ENCODE assay signal across 9 mouse cellular contexts in the genomic region with DNA sequence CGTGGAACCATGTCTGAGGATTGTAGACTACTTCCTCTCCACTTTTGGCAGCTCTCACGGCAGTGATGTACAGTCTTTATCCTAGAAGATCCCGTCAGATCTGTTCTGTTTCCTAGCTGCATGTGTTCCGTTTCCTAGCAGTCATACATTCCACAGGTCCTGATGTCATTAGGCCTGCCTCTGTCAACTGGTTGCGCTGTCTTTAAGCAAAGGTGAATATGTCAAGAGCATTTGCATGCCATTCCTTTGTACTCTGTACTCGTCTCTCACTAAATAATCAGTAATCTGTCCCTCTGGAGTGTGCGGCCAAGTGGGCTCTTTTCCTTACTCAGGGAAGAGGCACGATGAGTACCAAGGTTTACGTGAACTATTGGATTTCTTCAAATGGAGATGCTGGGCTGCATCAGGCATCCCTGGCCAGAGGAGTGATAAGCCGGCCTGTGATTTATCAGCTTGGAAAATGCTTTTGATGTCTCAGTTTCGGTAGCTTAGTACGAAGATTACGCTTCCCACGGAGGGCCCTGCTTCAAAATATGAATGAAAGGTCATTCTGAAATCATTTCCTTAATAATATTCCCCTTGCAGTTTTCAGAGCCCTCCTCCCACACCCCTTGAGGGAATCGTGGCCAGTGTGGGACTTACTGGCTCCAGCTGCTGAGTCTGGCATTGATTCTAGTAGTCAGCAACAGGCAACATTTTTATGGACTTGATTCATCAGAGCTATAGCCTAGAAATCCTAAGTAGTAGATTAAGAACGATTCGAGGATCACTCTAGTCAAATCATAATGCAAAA. TPM values are rescaled to one million over a fixed set of nuclear protein-coding genes. Genes with fewer than 3 reads are reported as not detected.
DNase-seq lines count a peak whose midpoint lies in the region; ATAC-seq lines count a peak whose summit lies in the region.
"Had no signal": no experiment of that assay in that cellular context is flagged by ENCODE, and none has a peak within 500 bp of the region (broad histone marks: within the 10 kb centered on the region; RNA-seq: fewer than 3 reads in every experiment).

No protein-coding gene starts in this region.

- H3K36me3 ChIP-seq in forebrain, embryonic 11.5 days (ENCODE audit: control insufficient read depth, insufficient read depth, low read length), result no peaks in the 10 kb centered on the region
- H3K36me3 ChIP-seq in hindbrain, embryonic 14.5 days (replicated peaks; ENCODE audit: control insufficient read depth, insufficient read depth), result no peaks in the 10 kb centered on the region
- H3K36me3 ChIP-seq in midbrain, embryonic 11.5 days (ENCODE audit: control insufficient read depth, insufficient read depth, low read length), result no peaks in the 10 kb centered on the region

- H3K27ac ChIP-seq in forebrain, embryonic 11.5 days (ENCODE audit: low read depth, low read length), result no peak overlapping the region
- H3K27ac ChIP-seq in hindbrain, embryonic 14.5 days, result 0 out of 2 replicates have a peak overlapping the region, but pooled peaks have one; percentile 3
- no peak overlapping the region for H3K27ac ChIP-seq in midbrain, embryonic 11.5 days (ENCODE audit: low read depth, low read length)

- H3K4me1 ChIP-seq in forebrain, embryonic 11.5 days (replicated peaks; ENCODE audit: control insufficient read depth, insufficient read depth, low read length), result peaks cover 11% of the 10 kb centered on the region; the same call in 1 of the 2 replicates
- H3K4me1 ChIP-seq in hindbrain, embryonic 14.5 days (replicated peaks; ENCODE audit: control insufficient read depth, insufficient read depth, low read length), result peaks cover 33% of the 10 kb centered on the region
- H3K4me1 ChIP-seq in midbrain, embryonic 11.5 days (ENCODE audit: control insufficient read depth, insufficient read depth, low read length), result peaks cover 30% of the 10 kb centered on the region

- ATAC-seq in forebrain, embryonic 11.5 days (replicated peaks; ENCODE audit: low FRiP score), result no peak
- no peak for ATAC-seq in hindbrain, embryonic 14.5 days (ENCODE audit: low FRiP score)
- ATAC-seq in midbrain, embryonic 11.5 days (ENCODE audit: low FRiP score), result no peak

- no peaks in the 10 kb centered on the region for H3K9me3 ChIP-seq in forebrain, embryonic 11.5 days (ENCODE audit: control insufficient read depth, low read length)
- no peaks in the 10 kb centered on the region for H3K9me3 ChIP-seq in hindbrain, embryonic 14.5 days (ENCODE audit: control insufficient read depth, low read length)
- no peaks in the 10 kb centered on the region for H3K9me3 ChIP-seq in midbrain, embryonic 11.5 days (ENCODE audit: control insufficient read depth, low read length)

- H3K4me3 ChIP-seq in forebrain, embryonic 11.5 days (ENCODE audit: low read depth, low read length), result no peak overlapping the region
- H3K4me3 ChIP-seq in hindbrain, embryonic 14.5 days (replicated peaks; ENCODE audit: low read length), result peak overlapping the region; percentile 72
- peak overlapping the region; percentile 16 for H3K4me3 ChIP-seq in midbrain, embryonic 11.5 days (ENCODE audit: low read depth, low read length)

- H3K4me2 ChIP-seq in forebrain, embryonic 11.5 days (ENCODE audit: low read depth, low read length, severe bottlenecking), result 0 out of 2 replicates have a peak overlapping the region, but pooled peaks have one; percentile 21
- H3K4me2 ChIP-seq in hindbrain, embryonic 14.5 days (replicated peaks), result peak overlapping the region; percentile 80
- H3K4me2 ChIP-seq in midbrain, embryonic 11.5 days, result peak overlapping the region; percentile 38

- DNase-seq in gastrocnemius, postnatal 14 days, result peak; percentile 9
- no peak for DNase-seq in gastrocnemius, adult 8-10 months (ENCODE audit: low spot score in 2 of 2)
- DNase-seq in forebrain, embryonic 11.5 days (ENCODE audit: low spot score), result no peak
- peak; percentile 45 for DNase-seq in hindbrain, embryonic 14.5 days (ENCODE audit: low spot score)
- peak; percentile 93 for DNase-seq in midbrain, embryonic 11.5 days (ENCODE audit: low spot score, missing footprints)
- no peak for DNase-seq in testis, postnatal 14 days (ENCODE audit: low spot score)
- no peak for DNase-seq in left cerebral cortex, postnatal 36 days (ENCODE audit: low spot score in 2 of 2)
- DNase-seq in adrenal gland, adult 2 months, result no peak

- intact Hi-C loops in gastrocnemius, postnatal 14 days (cut with DNase I; ENCODE audit: low total_unique reads), result no loop called here
- intact Hi-C loops in left cerebral cortex, postnatal 36 days (cut with DNase I), result loop anchor here (5.0 to 10.0 kb wide), 6 partner anchors 58 to 1321 kb away; no protein-coding TSS in a partner anchor

- H3K9ac ChIP-seq in forebrain, embryonic 11.5 days (ENCODE audit: low read length), result no peak overlapping the region
- H3K9ac ChIP-seq in hindbrain, embryonic 14.5 days, result peak overlapping the region; percentile 58
- H3K9ac ChIP-seq in midbrain, embryonic 11.5 days (ENCODE audit: low read length), result no peak overlapping the region

- WGBS in forebrain, embryonic 11.5 days, result 49% methylated on average over 17 of the region's 17 CpGs
- WGBS in hindbrain, embryonic 14.5 days, result 23% methylated on average over 17 of the region's 17 CpGs
- 31% methylated on average over 17 of the region's 17 CpGs for WGBS in midbrain, embryonic 11.5 days

- peaks cover 32% of the 10 kb centered on the region for H3K27me3 ChIP-seq in forebrain, embryonic 11.5 days (ENCODE audit: control insufficient read depth, insufficient read depth, low read length)
- no peaks in the 10 kb centered on the region for H3K27me3 ChIP-seq in hindbrain, embryonic 14.5 days (ENCODE audit: control insufficient read depth, insufficient read depth, low read length)
- no peaks in the 10 kb centered on the region for H3K27me3 ChIP-seq in midbrain, embryonic 11.5 days (ENCODE audit: control insufficient read depth, insufficient read depth, low read length)

RNA-seq across cellular contexts. Expression of gene Adgrl3, which starts 4.2 kb away (rescaled TPM):
- total RNA-seq in gastrocnemius, postnatal 14 days (2021), result 1 to 10 TPM; 4.0 to 4.1 TPM
- total RNA-seq in gastrocnemius, adult 8-10 months (2022), result under 1 TPM; 0.35 to 0.58 (median 0.44) TPM
- polyA plus RNA-seq in forebrain, embryonic 11.5 days (2014; fragmentation: Nextera tagmentation; extraction: Ambion mirVana), result 17.6 and 19.4 TPM in 2 replicates
- 77.7 and 78.7 TPM in 2 replicates for polyA plus RNA-seq in hindbrain, embryonic 14.5 days (2014; fragmentation: Nextera tagmentation; extraction: Ambion mirVana)
- polyA plus RNA-seq in midbrain, embryonic 11.5 days (2014; fragmentation: Nextera tagmentation; extraction: Ambion mirVana), result 18.9 and 24.3 TPM in 2 replicates
- 100 to 1,000 TPM; 224 to 242 TPM for total RNA-seq in left cerebral cortex, postnatal 36 days (2021)
- total RNA-seq in adrenal gland, adult 2 months (2021), result 1 to 10 TPM; 3.1 to 3.4 TPM
- polyA plus RNA-seq in adrenal gland, adult 2 months (2012; rRNA removed), result 1.2 and 1.7 TPM in 2 replicates
- total RNA-seq: common myeloid progenitor, adult 5-6 weeks had no signal

Comparison
In these comparisons a context has a peak if more than half of its experiments do, and no peak if none do; other contexts are left out.
1. DNase-seq: peak in gastrocnemius, postnatal 14 days (single experiment), hindbrain, embryonic 14.5 days (single experiment) and midbrain, embryonic 11.5 days (single experiment); none in gastrocnemius, adult 8-10 months (0 of 2), forebrain, embryonic 11.5 days (single experiment), testis, postnatal 14 days (single experiment), left cerebral cortex, postnatal 36 days (0 of 2) and adrenal gland, adult 2 months (single experiment).
2. H3K4me2 ChIP-seq: peak in every context shown above with its lines; median percentile 80 in hindbrain, embryonic 14.5 days; 38 in midbrain, embryonic 11.5 days; 21 in forebrain, embryonic 11.5 days.
3. RNA of gene Adgrl3, which starts 4.2 kb away (total RNA-seq): 224 to 242 TPM in left cerebral cortex, postnatal 36 days; 4.0 to 4.1 TPM in gastrocnemius, postnatal 14 days, 3.1 to 3.4 TPM in adrenal gland, adult 2 months and 0.35 to 0.58 TPM in gastrocnemius, adult 8-10 months; every median in the first group is over 10 times any median in the second.